Mouse (Mus musculus): ENCODE data around the gene Avil. TPM values are rescaled to one million over a fixed set of nuclear protein-coding genes. Genes with fewer than 3 reads are reported as not detected.

The Avil gene
- total and polyA plus RNA-seq, 3 experiments: 10.1 to 49.7 (median 16.0) TPM

DNA sequence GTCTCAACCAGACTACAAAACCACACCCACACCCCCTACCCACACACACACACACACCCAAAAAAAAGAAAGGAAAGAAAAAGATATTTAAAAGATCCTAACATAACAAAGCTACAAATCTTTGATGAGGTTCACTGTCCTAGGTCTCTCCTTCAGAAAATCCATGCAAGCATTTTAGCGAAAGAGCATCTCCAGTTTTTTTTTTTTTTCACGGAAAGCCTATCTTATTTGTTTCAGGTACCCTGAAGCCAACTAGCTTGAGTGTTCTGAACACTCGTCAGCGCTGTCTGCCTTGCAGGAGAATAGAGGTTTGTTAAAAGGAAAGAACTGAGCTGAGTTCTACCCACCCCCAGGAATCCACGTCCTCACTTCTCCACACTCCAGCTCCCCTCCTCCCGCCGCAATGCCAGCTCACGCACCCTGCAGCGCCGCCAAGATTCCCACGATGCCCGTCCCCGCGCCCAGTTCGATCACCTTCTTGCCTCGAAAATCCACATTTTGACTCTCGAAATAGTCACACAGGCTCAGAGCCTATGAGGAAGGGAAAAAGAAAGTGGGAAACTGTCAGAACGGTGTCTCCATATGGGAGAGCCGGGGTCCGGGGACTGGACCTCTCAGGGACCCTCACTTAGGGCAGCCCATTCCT, 40.2 kb downstream of the Avil start:
- Histone ChIP-seq H3K79me2 (ENCODE audit: control insufficient read depth, insufficient read depth, low read length, poor library complexity) (peaks cover 4% of the 10 kb centered on the region; the same call in 1 of the 2 replicates), H3K9ac (ENCODE audit: control insufficient read depth, low read depth, low read length, poor library complexity, severe bottlenecking) (peak overlapping the region; percentile 98), H3K27me3 (ENCODE audit: control insufficient read depth in 1 of 2, insufficient read depth in 2 of 2, low read length in 2 of 2) (no peaks in the 10 kb centered on the region), H3K9me3 (replicated peaks; ENCODE audit: insufficient read depth, low read length) (no peaks in the 10 kb centered on the region), H3K4me1 (ENCODE audit: control insufficient read depth in 1 of 2, insufficient read depth in 2 of 2, low read length in 2 of 2) (no peaks in the 10 kb centered on the region), H3K27ac (ENCODE audit: control insufficient read depth, low read depth, low read length) (no peak overlapping the region), H3K36me3 (ENCODE audit: control insufficient read depth in 1 of 2, insufficient read depth in 2 of 2, low read length in 2 of 2) (no peaks in the 10 kb centered on the region; a peak in 1 of 4 replicates), H3K4me3 (ENCODE audit: control insufficient read depth in 1 of 2, insufficient read depth in 1 of 2, low read depth in 2 of 2, low read length in 2 of 2) (peak overlapping the region; percentile 88 to 96)
- DNase-seq (ENCODE audit: low read depth, low spot score): peak; percentile 51
- 0 out of 2 replicates have a peak, but pooled peaks have one; percentile 10 for TF ChIP-seq MYC (IDR thresholded peaks at IDR 0.05; ENCODE audit: low read depth, low read length)
- no peak for TF ChIP-seq NELFE (IDR thresholded peaks at IDR 0.05; ENCODE audit: low read depth, low read length)
- peak; percentile 95 for TF ChIP-seq ZNF384 (IDR thresholded peaks at IDR 0.05; ENCODE audit: low read depth, low read length)
- TF ChIP-seq NRF1 (IDR thresholded peaks at IDR 0.05; ENCODE audit: insufficient read depth, low read depth, low read length, poor library complexity, severe bottlenecking): 0 out of 2 replicates have a peak, but pooled peaks have one; percentile 19

DNA sequence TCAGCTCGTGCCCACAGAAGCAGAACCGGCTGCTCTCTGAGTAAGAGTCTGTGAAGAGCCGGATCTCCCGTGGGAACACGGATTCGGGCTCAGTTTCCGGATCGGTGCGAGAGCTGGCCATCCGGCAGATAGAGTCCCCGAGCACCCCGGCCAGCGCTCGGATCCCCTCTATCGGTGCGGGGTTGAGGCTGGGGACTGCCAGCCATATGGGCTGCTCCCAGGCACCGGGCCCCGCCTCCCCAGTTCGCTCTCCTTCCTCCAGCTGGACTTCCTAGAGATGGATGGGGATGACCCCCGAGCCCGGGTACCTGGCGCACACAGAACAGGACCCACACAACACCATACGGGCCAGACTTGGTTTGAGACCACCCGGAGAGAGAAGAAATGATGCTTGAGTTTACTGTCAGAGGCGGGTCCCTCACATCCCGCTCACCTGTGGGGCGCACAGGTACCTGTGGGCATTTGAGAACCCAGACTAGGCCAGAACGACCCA, 40.8 kb downstream of the Avil start, which contains the start of the genes Mettl1 and Eef1akmt3:
Mettl1 (plus strand) TSS at position 141 of the 493 bp plus-strand sequence.
Eef1akmt3 (minus strand) TSS at position 240 of the 493 bp plus-strand sequence.
- H3K27ac ChIP-seq (ENCODE audit: control insufficient read depth, low read depth, low read length): peak within 1 kb of the TSS; percentile 68
- TF ChIP-seq POLR2A (IDR thresholded peaks at IDR 0.05; ENCODE audit: control insufficient read depth in 1 of 2, insufficient read depth in 1 of 2, low read depth in 1 of 2, low read length in 2 of 2, poor library complexity in 1 of 2): 0 out of 4 replicates have a peak, but pooled peaks of 1 of the 2 experiments have one; percentile 37
- no peak for TF ChIP-seq HCFC1 (IDR thresholded peaks at IDR 0.05; ENCODE audit: low read depth, low read length)
- TF ChIP-seq UBTF (IDR thresholded peaks at IDR 0.05; ENCODE audit: borderline replicate concordance, insufficient read depth, low read depth, low read length): 0 out of 2 replicates have a peak, but pooled peaks have one; percentile 25
- H3K79me2 ChIP-seq (ENCODE audit: control insufficient read depth, insufficient read depth, low read length, poor library complexity): peaks cover 4% of the 10 kb centered on the region; the same call in 1 of the 2 replicates
- H3K9ac ChIP-seq (ENCODE audit: control insufficient read depth, low read depth, low read length, poor library complexity, severe bottlenecking): peak within 1 kb of the TSS; percentile 98
- H3K36me3 ChIP-seq (ENCODE audit: control insufficient read depth in 1 of 2, insufficient read depth in 2 of 2, low read length in 2 of 2): no peaks in the 10 kb centered on the region; a peak in 1 of 4 replicates
- no peaks in the 10 kb centered on the region for H3K9me3 ChIP-seq (replicated peaks; ENCODE audit: insufficient read depth, low read length)
- H3K27me3 ChIP-seq (ENCODE audit: control insufficient read depth in 1 of 2, insufficient read depth in 2 of 2, low read length in 2 of 2): no peaks in the 10 kb centered on the region
- peak within 1 kb of the TSS; percentile 88 to 96 for H3K4me3 ChIP-seq (ENCODE audit: control insufficient read depth in 1 of 2, insufficient read depth in 1 of 2, low read depth in 2 of 2, low read length in 2 of 2)
- peak; percentile 61 for DNase-seq (ENCODE audit: low read depth, low spot score)
- H3K4me1 ChIP-seq (ENCODE audit: control insufficient read depth in 1 of 2, insufficient read depth in 2 of 2, low read length in 2 of 2): no peaks in the 10 kb centered on the region

DNA sequence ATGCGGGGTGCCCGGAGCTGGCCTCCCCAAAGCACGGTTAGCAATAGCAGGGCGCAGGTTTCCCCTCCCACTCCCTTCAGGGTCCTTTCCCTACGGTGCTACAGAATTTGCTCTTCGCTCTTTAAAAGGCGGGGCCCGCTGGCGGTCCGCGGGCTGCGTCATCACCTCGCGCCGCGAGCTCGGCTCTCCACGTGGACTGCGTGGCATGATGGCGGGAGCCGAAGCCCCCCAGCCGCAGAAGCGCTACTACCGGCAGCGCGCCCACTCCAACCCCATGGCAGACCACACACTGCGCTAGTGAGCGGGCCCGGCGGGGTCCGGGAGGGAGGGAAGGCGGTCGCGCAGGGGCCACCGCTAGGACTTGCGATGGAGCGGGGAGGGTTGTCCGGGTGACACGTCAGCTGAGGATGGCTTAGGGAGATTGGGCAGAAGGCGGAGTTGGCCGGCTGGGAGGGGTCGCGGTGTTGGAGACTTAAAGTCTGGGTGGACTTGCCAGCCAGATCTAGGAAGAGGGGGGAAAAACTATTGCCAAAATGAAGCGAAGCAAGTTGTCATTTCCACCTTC, 41.3 kb downstream of the Avil start:
- Histone ChIP-seq H3K27me3 (ENCODE audit: control insufficient read depth in 1 of 2, insufficient read depth in 2 of 2, low read length in 2 of 2) (no peaks in the 10 kb centered on the region), H3K9ac (ENCODE audit: control insufficient read depth, low read depth, low read length, poor library complexity, severe bottlenecking) (peak overlapping the region; percentile 98), H3K36me3 (ENCODE audit: control insufficient read depth in 1 of 2, insufficient read depth in 2 of 2, low read length in 2 of 2) (no peaks in the 10 kb centered on the region; a peak in 1 of 4 replicates), H3K4me3 (ENCODE audit: control insufficient read depth in 1 of 2, insufficient read depth in 1 of 2, low read depth in 2 of 2, low read length in 2 of 2) (peak overlapping the region; percentile 88 to 96), H3K27ac (ENCODE audit: control insufficient read depth, low read depth, low read length) (peak overlapping the region; percentile 68), H3K4me1 (ENCODE audit: control insufficient read depth in 1 of 2, insufficient read depth in 2 of 2, low read length in 2 of 2) (no peaks in the 10 kb centered on the region), H3K9me3 (replicated peaks; ENCODE audit: insufficient read depth, low read length) (no peaks in the 10 kb centered on the region), H3K79me2 (ENCODE audit: control insufficient read depth, insufficient read depth, low read length, poor library complexity) (peaks cover 4% of the 10 kb centered on the region; the same call in 1 of the 2 replicates)
- DNase-seq (ENCODE audit: low read depth, low spot score): peak; percentile 95
- no peak for TF ChIP-seq ZC3H11A (IDR thresholded peaks at IDR 0.05; ENCODE audit: low read depth, low read length)
- no peak for TF ChIP-seq RAD21 (IDR thresholded peaks at IDR 0.05; ENCODE audit: low read depth, low read length)
- peak; percentile 98 for TF ChIP-seq MYC (IDR thresholded peaks at IDR 0.05; ENCODE audit: low read depth, low read length)
- TF ChIP-seq ETS1 (IDR thresholded peaks at IDR 0.05; ENCODE audit: low read depth, low read length): no peak
- TF ChIP-seq MXI1 (IDR thresholded peaks at IDR 0.05; ENCODE audit: low read depth, low read length): peak; percentile 100
- TF ChIP-seq MAZ (IDR thresholded peaks at IDR 0.05; ENCODE audit: low read depth, low read length): peak; percentile 49; the same call in 1 of the 2 replicates
- TF ChIP-seq TCF12 (IDR thresholded peaks at IDR 0.05; ENCODE audit: low read depth, low read length): peak; percentile 10; the same call in 1 of the 2 replicates
- no peak for TF ChIP-seq KAT2A (conservative IDR thresholded peaks at IDR 0.05; ENCODE audit: low read depth, low read length)
- peak; percentile 73 for TF ChIP-seq USF1 (IDR thresholded peaks at IDR 0.05; ENCODE audit: low read depth, low read length)
- TF ChIP-seq MAX (IDR thresholded peaks at IDR 0.05; ENCODE audit: low read length): peak; percentile 99
- TF ChIP-seq ZMIZ1 (IDR thresholded peaks at IDR 0.05; ENCODE audit: low read depth, low read length): peak; percentile 65; the same call in 1 of the 2 replicates
- peak; percentile 48; the same call in 1 of the 2 replicates for TF ChIP-seq POLR2AphosphoS2 (IDR thresholded peaks at IDR 0.05; ENCODE audit: low read length)
- TF ChIP-seq POLR2A (IDR thresholded peaks at IDR 0.05; ENCODE audit: control insufficient read depth in 1 of 2, insufficient read depth in 1 of 2, low read depth in 1 of 2, low read length in 2 of 2, poor library complexity in 1 of 2): peak; percentile 70 to 78; a peak in 3 of 4 replicates
- no peak for TF ChIP-seq UBTF (IDR thresholded peaks at IDR 0.05; ENCODE audit: borderline replicate concordance, insufficient read depth, low read depth, low read length)
- no peak for TF ChIP-seq MAFK (IDR thresholded peaks at IDR 0.05; ENCODE audit: borderline replicate concordance, low read depth, low read length)
- TF ChIP-seq SIN3A (IDR thresholded peaks at IDR 0.05; ENCODE audit: low read length): peak; percentile 99
- no peak for TF ChIP-seq EP300 (IDR thresholded peaks at IDR 0.05; ENCODE audit: low read depth in 1 of 2, low read length in 2 of 2)
- TF ChIP-seq NELFE (IDR thresholded peaks at IDR 0.05; ENCODE audit: low read depth, low read length): peak; percentile 64
